Mouse (Mus musculus) myocyte (in vitro differentiated cells): ENCODE measurements around the gene Igfbp2. TPM values are rescaled to one million over a fixed set of nuclear protein-coding genes. Genes with fewer than 3 reads are reported as not detected.

Experiments
- H3K27me3 ChIP-seq: one replicate; pipeline ENCODE4 v1.6.1; 2011; ENCODE audit not compliant: control insufficient read depth, insufficient read depth, insufficient read length
- H3K36me3 ChIP-seq: one replicate; pipeline ENCODE4 v1.6.1; 2011; ENCODE audit not compliant: control insufficient read depth, insufficient read depth
- H3K4me2 ChIP-seq: one replicate; pipeline ENCODE4 v1.6.1; 2011; ENCODE audit warnings: low read depth, control low read depth
- H3K4me3 ChIP-seq: one replicate; pipeline ENCODE4 v1.5.1; 2011; ENCODE audit warnings: mild to moderate bottlenecking, control low read depth, moderate library complexity
- H3K79me2 ChIP-seq: one replicate; pipeline ENCODE4 v1.6.1; 2011; ENCODE audit not compliant: control insufficient read depth, insufficient read depth
- H3ac ChIP-seq: one replicate; pipeline ENCODE4 v1.6.1; 2011; ENCODE audit not compliant: control insufficient read depth, insufficient read length
- CEBPB ChIP-seq: IDR thresholded peaks from 2 replicates; pipeline ENCODE4 v1.6.1; 2011; ENCODE audit warnings: mild to moderate bottlenecking, moderate library complexity; ENCODE audit not compliant: poor library complexity, insufficient read depth, severe bottlenecking
- E2F4 ChIP-seq: IDR thresholded peaks from one replicate; pipeline ENCODE4 v1.6.1; 2011; ENCODE audit warnings: mild to moderate bottlenecking, control low read depth, moderate library complexity; ENCODE audit not compliant: insufficient read depth
- MAX ChIP-seq: IDR thresholded peaks from one replicate; pipeline ENCODE4 v1.6.1; 2011; ENCODE audit warnings: low read depth, mild to moderate bottlenecking, control low read depth
- MYOD1 ChIP-seq, 3 experiments: IDR thresholded peaks; one replicate each; pipeline ENCODE4 v1.6.1; 2011; ENCODE audit warnings: control low read depth in 2 of 3, low read depth in 2 of 3, mild to moderate bottlenecking in 2 of 3, moderate library complexity in 1 of 3; ENCODE audit not compliant: insufficient read length in 2 of 3, control insufficient read depth in 1 of 3
- MYOG ChIP-seq, 3 experiments: IDR thresholded peaks; one replicate each; pipeline ENCODE4 v1.6.1; 2011; ENCODE audit warnings: control low read depth in 2 of 3, low read depth in 2 of 3, mild to moderate bottlenecking in 2 of 3; ENCODE audit not compliant: insufficient read length in 2 of 3, control insufficient read depth in 1 of 3, insufficient read depth in 1 of 3
- POLR2A ChIP-seq: IDR thresholded peaks from one replicate; pipeline ENCODE4 v1.6.1; 2011; ENCODE audit warnings: low read depth, mild to moderate bottlenecking, control low read depth, moderate library complexity; ENCODE audit not compliant: insufficient read length
- POLR2AphosphoS2 ChIP-seq: IDR thresholded peaks from one replicate; pipeline ENCODE4 v1.6.1; 2011; ENCODE audit warnings: low read depth, control low read depth; ENCODE audit not compliant: insufficient read length
- REST ChIP-seq: IDR thresholded peaks from one replicate; pipeline ENCODE4 v1.6.1; 2011; ENCODE audit warnings: mild to moderate bottlenecking, control low read depth, moderate library complexity; ENCODE audit not compliant: insufficient read depth, insufficient read length
- SRF ChIP-seq: IDR thresholded peaks from one replicate; pipeline ENCODE4 v1.6.1; 2011; ENCODE audit warnings: low read depth; ENCODE audit not compliant: control insufficient read depth, insufficient read length
- TCF12 ChIP-seq: IDR thresholded peaks from one replicate; pipeline ENCODE4 v1.6.1; 2011; ENCODE audit warnings: mild to moderate bottlenecking, control low read depth; ENCODE audit not compliant: poor library complexity, insufficient read depth, severe bottlenecking
- TCF3 ChIP-seq: IDR thresholded peaks from one replicate; pipeline ENCODE4 v1.6.1; 2011; ENCODE audit warnings: low read depth, control low read depth; ENCODE audit not compliant: insufficient read length
- USF1 ChIP-seq: IDR thresholded peaks from one replicate; pipeline ENCODE4 v1.6.1; 2011; ENCODE audit warnings: low read depth, mild to moderate bottlenecking, control low read depth, moderate library complexity
- polyA plus RNA-seq: library from polyadenylated mRNA; unstranded; fragments of >200 nt; fragmentation: generic; extraction: Trizol; gene quantifications from one replicate; pipeline ENCODE4 v1.2.1, GENCODE M21; 2012; ENCODE audit warnings: missing spikeins

The Igfbp2 gene
- polyA plus RNA-seq, 1 experiment, result 83.7 TPM

DNA sequence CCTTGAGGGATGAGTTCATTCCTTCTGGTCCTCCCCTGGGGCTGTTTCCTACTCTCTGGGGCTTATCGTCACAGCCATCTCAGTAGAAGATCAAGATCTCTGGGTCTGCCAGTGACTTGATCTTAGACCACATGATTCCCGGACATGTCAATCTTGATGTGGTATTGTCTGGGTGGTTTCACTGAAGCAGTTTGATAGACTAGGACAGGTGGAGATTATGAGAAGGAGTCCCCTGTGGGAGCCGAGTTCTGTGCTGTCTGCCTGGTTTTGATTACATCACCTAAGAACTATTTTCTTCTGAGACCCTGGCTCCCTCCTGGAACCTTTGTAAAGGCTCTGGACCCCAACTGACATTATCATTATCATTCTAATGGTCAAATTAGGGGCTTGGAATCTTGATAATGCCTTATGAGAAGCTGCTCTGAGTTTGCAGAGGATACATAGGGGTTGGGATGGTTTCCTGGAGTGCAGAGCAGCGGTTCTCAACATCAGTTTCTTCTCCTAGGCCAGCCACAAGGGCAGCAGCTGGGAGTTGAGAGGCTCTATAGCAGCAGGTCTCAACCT lies 27.1 kb upstream of the Igfbp2 start:
- Histone ChIP-seq H3K79me2 (no peaks in the 10 kb centered on the region), H3K36me3 (no peaks in the 10 kb centered on the region), H3K4me3 (no peak overlapping the region), H3K4me2 (peak overlapping the region; percentile 19), H3K27me3 (no peaks in the 10 kb centered on the region), H3ac (no peak overlapping the region)
- TF ChIP-seq MYOD1 (IDR thresholded peaks at IDR 0.05; ENCODE audit: control insufficient read depth in 1 of 3, insufficient read length in 2 of 3, low read depth in 2 of 3) (peak; percentile 66 to 93 (median 87)), USF1 (peak; percentile 42), TCF12 (peak; percentile 29), POLR2A (no peak)

DNA sequence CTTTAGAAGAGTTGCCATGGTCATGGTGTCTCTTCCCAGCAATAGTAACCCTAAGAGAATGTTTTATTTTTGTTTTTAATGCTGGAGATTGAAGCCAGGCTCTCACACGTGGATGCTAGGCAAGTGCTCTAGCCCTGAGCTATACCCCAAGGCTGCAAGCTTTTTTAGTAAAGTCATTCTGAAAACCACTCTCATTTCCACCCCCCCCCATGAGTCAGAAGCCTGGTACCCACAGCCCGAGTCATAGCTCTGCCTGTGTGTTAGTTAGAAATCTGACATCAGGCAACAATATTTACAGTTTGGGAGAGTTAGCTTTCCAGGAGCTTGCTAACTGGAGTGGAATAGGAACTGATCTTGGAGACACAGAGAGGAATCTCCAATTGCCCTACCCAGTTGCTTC lies 25.9 kb upstream of the Igfbp2 start:
- H3K79me2 ChIP-seq, result no peaks in the 10 kb centered on the region
- no peak for TF ChIP-seq USF1
- no peak for TF ChIP-seq REST
- no peak for TF ChIP-seq E2F4
- no peak for TF ChIP-seq CEBPB
- no peak for TF ChIP-seq SRF
- TF ChIP-seq MYOG (IDR thresholded peaks at IDR 0.05; ENCODE audit: control insufficient read depth in 1 of 3, insufficient read depth in 1 of 3, insufficient read length in 2 of 3, low read depth in 2 of 3), result no peak
- TF ChIP-seq POLR2AphosphoS2, result no peak
- TF ChIP-seq POLR2A, result no peak
- TF ChIP-seq TCF12, result no peak
- TF ChIP-seq MAX, result no peak
- no peak for TF ChIP-seq TCF3
- TF ChIP-seq MYOD1 (IDR thresholded peaks at IDR 0.05; ENCODE audit: control insufficient read depth in 1 of 3, insufficient read length in 2 of 3, low read depth in 2 of 3), result no peak
- no peak overlapping the region for H3K4me3 ChIP-seq
- H3ac ChIP-seq, result no peak overlapping the region
- H3K27me3 ChIP-seq, result no peaks in the 10 kb centered on the region
- no peaks in the 10 kb centered on the region for H3K36me3 ChIP-seq
- H3K4me2 ChIP-seq, result no peak overlapping the region

DNA sequence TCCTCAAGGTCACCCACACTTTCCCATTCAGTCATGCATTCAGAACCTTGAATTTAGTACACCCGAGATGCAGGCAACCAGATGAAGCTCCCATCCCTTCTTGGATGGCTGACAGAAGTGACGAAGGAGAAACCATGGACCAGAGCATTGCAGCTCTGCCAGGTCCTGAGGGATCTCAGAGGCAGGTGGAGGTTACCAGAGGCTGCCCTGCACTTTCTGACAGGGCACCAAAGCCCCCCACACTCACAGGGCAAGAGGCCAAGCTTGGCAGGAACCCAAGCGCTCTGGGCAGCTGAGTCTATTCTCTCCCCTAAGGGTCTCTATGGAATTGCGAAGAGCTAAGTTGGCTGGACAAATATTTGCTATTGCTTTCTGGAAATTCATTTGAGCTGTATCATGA lies 20.3 kb upstream of the Igfbp2 start:
- Histone ChIP-seq H3K4me2 (no peak overlapping the region), H3K27me3 (no peaks in the 10 kb centered on the region), H3K4me3 (no peak overlapping the region), H3K36me3 (no peaks in the 10 kb centered on the region), H3K79me2 (no peaks in the 10 kb centered on the region), H3ac (no peak overlapping the region)
- TF ChIP-seq POLR2AphosphoS2, result no peak
- no peak for TF ChIP-seq USF1
- TF ChIP-seq CEBPB, result no peak
- no peak for TF ChIP-seq TCF12
- no peak for TF ChIP-seq MYOG (IDR thresholded peaks at IDR 0.05; ENCODE audit: control insufficient read depth in 1 of 3, insufficient read depth in 1 of 3, insufficient read length in 2 of 3, low read depth in 2 of 3)
- TF ChIP-seq E2F4, result no peak
- no peak for TF ChIP-seq TCF3
- no peak for TF ChIP-seq SRF
- no peak for TF ChIP-seq MYOD1 (IDR thresholded peaks at IDR 0.05; ENCODE audit: control insufficient read depth in 1 of 3, insufficient read length in 2 of 3, low read depth in 2 of 3)
- no peak for TF ChIP-seq REST

DNA sequence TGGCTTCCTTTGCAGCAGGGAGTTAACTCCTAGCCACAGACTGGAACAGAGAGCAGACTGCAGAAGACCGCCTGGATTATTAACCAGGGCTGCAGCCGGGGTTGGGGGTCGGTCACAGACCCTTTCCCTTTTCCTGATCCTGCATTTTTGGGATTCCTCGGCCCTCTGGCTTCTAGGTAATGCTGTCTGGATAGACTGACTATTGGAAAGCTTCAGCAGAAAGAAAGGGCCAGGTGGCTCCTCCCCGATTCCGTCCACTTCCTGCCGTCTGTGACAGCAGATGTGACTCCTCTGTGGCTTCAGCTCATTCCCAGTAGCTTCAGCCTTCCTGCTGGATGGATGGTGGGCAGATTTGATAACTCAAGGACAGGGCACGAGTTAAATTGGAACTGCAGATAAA lies 19.3 kb upstream of the Igfbp2 start:
- Histone ChIP-seq H3K27me3 (no peaks in the 10 kb centered on the region), H3K4me2 (no peak overlapping the region), H3K4me3 (no peak overlapping the region), H3K79me2 (no peaks in the 10 kb centered on the region), H3ac (no peak overlapping the region), H3K36me3 (no peaks in the 10 kb centered on the region)
- TF ChIP-seq USF1 (no peak), POLR2A (no peak), TCF3 (no peak), MYOD1 (IDR thresholded peaks at IDR 0.05; ENCODE audit: control insufficient read depth in 1 of 3, insufficient read length in 2 of 3, low read depth in 2 of 3) (no peak), MYOG (IDR thresholded peaks at IDR 0.05; ENCODE audit: control insufficient read depth in 1 of 3, insufficient read depth in 1 of 3, insufficient read length in 2 of 3, low read depth in 2 of 3) (no peak), E2F4 (no peak), CEBPB (no peak), MAX (no peak), REST (no peak), TCF12 (no peak), POLR2AphosphoS2 (no peak), SRF (no peak)
